Mouse (Mus musculus) embryonic fibroblast, embryonic 13.5 days (primary cell): ENCODE data around the gene Zdhhc19.

Source experiments
- CTCF ChIP-seq: IDR thresholded peaks from 2 replicates; pipeline ENCODE4 v1.5.1; 2011; ENCODE audit warnings: mild to moderate bottlenecking, control low read depth, low read length, moderate library complexity, borderline replicate concordance; ENCODE audit not compliant: insufficient read depth
- POLR2A ChIP-seq: IDR thresholded peaks from 2 replicates; pipeline ENCODE4 v1.6.1; 2011; ENCODE audit warnings: low read depth, mild to moderate bottlenecking, control low read depth, low read length, moderate library complexity

GRCm38 (mm10) chr16:32508506-32509065, 12.5 kb downstream of the Zdhhc19 start:
- TF ChIP-seq POLR2A (no peak), CTCF (no peak)
